Mouse (Mus musculus) spleen, adult 2 months (tissue): ENCODE measurements around the gene Med4.

ENCODE experiments used
- CTCF ChIP-seq: fragments of 200-500 bp; IDR thresholded peaks from 2 replicates; pipeline ENCODE4 v1.5.1; 2011; ENCODE audit warnings: mild to moderate bottlenecking, inconsistent platforms; ENCODE audit not compliant: insufficient read depth, insufficient read length, insufficient replicate concordance; ENCODE audit errors: extremely low read depth
- POLR2A ChIP-seq: fragments of 200-500 bp; IDR thresholded peaks from 2 replicates; pipeline ENCODE4 v1.6.1; 2011; ENCODE audit warnings: low read depth, low read length, inconsistent platforms

GRCm38 (mm10) chr14:73551164-73551563 lies 41.3 kb downstream of the Med4 start:
- TF ChIP-seq CTCF: no peak
- TF ChIP-seq POLR2A: no peak
